Mouse (Mus musculus) brain, embryonic 14.5 days (tissue): Measurements from ENCODE around the gene Nrxn3. TPM values are rescaled to one million over a fixed set of nuclear protein-coding genes. Genes with fewer than 3 reads are reported as not detected.

Source experiments
- DNase-seq: peaks from one replicate; pipeline ENCODE4 v3.0.0-alpha.2; 2011; ENCODE audit warnings: low read depth
- CTCF ChIP-seq: fragments of 200-500 bp; IDR thresholded peaks from 2 replicates; pipeline ENCODE4 v1.5.1; 2012; ENCODE audit warnings: inconsistent platforms, mild to moderate bottlenecking, moderate library complexity, borderline replicate concordance; ENCODE audit not compliant: insufficient read depth, insufficient read length; ENCODE audit errors: extremely low read depth
- POLR2A ChIP-seq: fragments of 200-500 bp; IDR thresholded peaks from 2 replicates; pipeline ENCODE4 v1.6.1; 2012; ENCODE audit warnings: mild to moderate bottlenecking, inconsistent platforms, borderline replicate concordance; ENCODE audit not compliant: poor library complexity, insufficient read depth, insufficient read length, severe bottlenecking; ENCODE audit errors: extremely low read depth
- polyA plus RNA-seq: library from polyadenylated mRNA; depleted of rRNA; stranded (reverse); fragments of >200 nt; gene quantifications from 2 replicates; pipeline ENCODE4 v1.2.3, GENCODE M21; 2012

Gene Nrxn3
- polyA plus RNA-seq, 1 experiment = 67.8 TPM

- TF ChIP-seq CTCF (no peak), POLR2A (no peak)
- DNase-seq = peak; percentile 93
Measured at GRCm38 (mm10) chr12:90274621-90275236, 1552.1 kb downstream of the Nrxn3 start.

GRCm38 (mm10) chr12:90281236-90281635 lies 1558.6 kb downstream of the Nrxn3 start:
- no peak for DNase-seq
- TF ChIP-seq CTCF = no peak
- TF ChIP-seq POLR2A = no peak

- TF ChIP-seq CTCF (no peak), POLR2A (no peak)
- peak; percentile 70 for DNase-seq
Measured at GRCm38 (mm10) chr12:90283022-90283421, 1560.3 kb downstream of the Nrxn3 start.

GRCm38 (mm10) chr12:90302671-90303070 lies 1580.0 kb downstream of the Nrxn3 start:
- DNase-seq = no peak
- TF ChIP-seq CTCF = no peak
- TF ChIP-seq POLR2A = no peak

GRCm38 (mm10) chr12:90331806-90332205 lies 1609.1 kb downstream of the Nrxn3 start:
- TF ChIP-seq POLR2A (no peak), CTCF (no peak)
- DNase-seq = no peak

GRCm38 (mm10) chr12:90332459-90332858 lies 1609.8 kb downstream of the Nrxn3 start:
- DNase-seq = no peak
- TF ChIP-seq CTCF = no peak

GRCm38 (mm10) chr12:90337496-90338228 lies 1615.0 kb downstream of the Nrxn3 start:
- TF ChIP-seq POLR2A = no peak
- TF ChIP-seq CTCF = no peak

GRCm38 (mm10) chr12:90338229-90338557 lies 1615.5 kb downstream of the Nrxn3 start:
- DNase-seq = no peak
- no peak for TF ChIP-seq POLR2A

More at GRCm38 (mm10) chr12:90337496-90338228, 1615.0 kb downstream of the Nrxn3 start:
- no peak for DNase-seq
